Mouse (Mus musculus): ENCODE data around the gene Ccdc8. TPM values are rescaled to one million over a fixed set of nuclear protein-coding genes. Genes with fewer than 3 reads are reported as not detected.

The Ccdc8 gene
- total and polyA plus RNA-seq, 2 experiments from 2014 or later = 3.0 to 7.1 TPM

DNA sequence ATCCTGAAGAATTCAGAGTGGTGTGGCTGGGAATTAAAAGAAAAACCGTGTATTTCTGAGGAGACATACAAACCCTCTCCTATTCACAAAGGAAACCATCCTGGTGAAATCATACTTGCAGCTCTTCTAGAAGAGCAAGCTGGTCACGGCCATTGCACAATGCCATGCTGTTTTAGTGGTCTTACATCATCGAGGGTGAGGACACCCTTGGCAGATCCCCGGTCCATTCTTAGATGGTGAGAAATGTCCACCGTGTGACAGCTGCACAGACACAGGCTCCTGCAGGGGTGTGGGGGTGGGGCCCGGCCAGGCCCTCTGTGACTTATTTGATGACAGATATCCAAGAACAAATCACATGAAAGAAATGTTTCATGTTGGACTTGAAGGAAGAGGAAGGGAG is 18.5 kb upstream of the Ccdc8 start:
- peak; percentile 51 for DNase-seq (ENCODE audit: low spot score)
- Histone ChIP-seq H3K4me3 (ENCODE audit: low read length) (no peak overlapping the region), H3K4me1 (ENCODE audit: insufficient read depth, low read length) (no peaks in the 10 kb centered on the region), H3K27ac (no peak overlapping the region), H3K9ac (replicated peaks; ENCODE audit: low read length) (no peak overlapping the region), H3K36me3 (ENCODE audit: insufficient read depth, low read length) (no peaks in the 10 kb centered on the region), H3K27me3 (ENCODE audit: insufficient read depth, low read length) (no peaks in the 10 kb centered on the region), H3K9me3 (ENCODE audit: low read length) (no peaks in the 10 kb centered on the region), H3K4me2 (ENCODE audit: low read depth, low read length) (no peak overlapping the region)
- WGBS = 30% methylated on average over 6 of the region's 6 CpGs
- TF ChIP-seq CTCF (IDR thresholded peaks at IDR 0.05; ENCODE audit: low read depth) = no peak
- peak; percentile 88 for ATAC-seq

- DNase-seq (ENCODE audit: low spot score) (no peak), ATAC-seq (no peak)
- H3K36me3 ChIP-seq (ENCODE audit: insufficient read depth, low read length) = no peaks in the 10 kb centered on the region
- no peaks in the 10 kb centered on the region for H3K27me3 ChIP-seq (ENCODE audit: insufficient read depth, low read length)
- no peak overlapping the region for H3K9ac ChIP-seq (replicated peaks; ENCODE audit: low read length)
- no peak overlapping the region for H3K4me2 ChIP-seq (ENCODE audit: low read depth, low read length)
- H3K4me3 ChIP-seq (ENCODE audit: low read length) = no peak overlapping the region
- no peaks in the 10 kb centered on the region for H3K9me3 ChIP-seq (ENCODE audit: low read length)
- H3K27ac ChIP-seq = no peak overlapping the region
- no peak for TF ChIP-seq CTCF (IDR thresholded peaks at IDR 0.05; ENCODE audit: low read depth)
- 52% methylated on average over 8 of the region's 8 CpGs for WGBS
- no peaks in the 10 kb centered on the region for H3K4me1 ChIP-seq (ENCODE audit: insufficient read depth, low read length)
These were observed 16.2 kb upstream of the Ccdc8 start for GRCm38 (mm10) chr7:16976298-16976697.

DNA sequence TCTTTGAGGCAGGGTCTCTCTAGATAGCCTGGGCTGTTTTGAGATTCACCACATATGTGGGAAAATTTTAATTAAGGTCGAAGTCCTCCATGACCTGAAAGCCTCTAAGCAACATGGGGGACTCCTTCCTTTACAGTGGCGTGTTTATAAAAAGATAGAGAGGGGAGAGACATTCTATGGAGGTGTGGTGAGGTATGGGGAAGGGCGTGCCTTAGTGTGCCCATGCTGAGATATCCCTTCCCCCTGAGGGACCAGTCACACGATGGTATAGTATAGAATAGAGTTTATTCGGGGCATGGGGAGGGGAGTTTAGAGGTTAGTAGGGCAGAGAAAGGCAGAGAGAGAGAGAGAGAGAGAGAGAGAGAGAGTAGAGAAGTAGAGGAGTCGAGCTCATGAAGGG is 14.3 kb upstream of the Ccdc8 start:
- H3K27me3 ChIP-seq (ENCODE audit: insufficient read depth, low read length) = no peaks in the 10 kb centered on the region
- 75% methylated on average over 6 of the region's 6 CpGs for WGBS
- TF ChIP-seq CTCF (IDR thresholded peaks at IDR 0.05; ENCODE audit: low read depth) = no peak
- H3K27ac ChIP-seq = no peak overlapping the region
- H3K36me3 ChIP-seq (ENCODE audit: insufficient read depth, low read length) = no peaks in the 10 kb centered on the region
- no peaks in the 10 kb centered on the region; the same call in 1 of the 2 replicates for H3K4me1 ChIP-seq (ENCODE audit: insufficient read depth, low read length)
- H3K4me3 ChIP-seq (ENCODE audit: low read length) = no peak overlapping the region
- no peak overlapping the region for H3K4me2 ChIP-seq (ENCODE audit: low read depth, low read length)
- H3K9me3 ChIP-seq (ENCODE audit: low read length) = no peaks in the 10 kb centered on the region
- H3K9ac ChIP-seq (replicated peaks; ENCODE audit: low read length) = no peak overlapping the region
- ATAC-seq (no peak), DNase-seq (ENCODE audit: low spot score) (no peak)

- TF ChIP-seq CTCF (IDR thresholded peaks at IDR 0.05; ENCODE audit: low read depth) = no peak
- Histone ChIP-seq H3K27ac (no peak overlapping the region), H3K9ac (replicated peaks; ENCODE audit: low read length) (no peak overlapping the region), H3K27me3 (ENCODE audit: insufficient read depth, low read length) (no peaks in the 10 kb centered on the region), H3K4me3 (ENCODE audit: low read length) (no peak overlapping the region), H3K4me2 (ENCODE audit: low read depth, low read length) (no peak overlapping the region), H3K4me1 (ENCODE audit: insufficient read depth, low read length) (no peaks in the 10 kb centered on the region; the same call in 1 of the 2 replicates), H3K36me3 (ENCODE audit: insufficient read depth, low read length) (no peaks in the 10 kb centered on the region), H3K9me3 (ENCODE audit: low read length) (no peaks in the 10 kb centered on the region)
- DNase-seq (ENCODE audit: low spot score) = no peak
- 90% methylated on average over 3 of the region's 3 CpGs for WGBS
- ATAC-seq = no peak
These were observed 13.9 kb upstream of the Ccdc8 start for GRCm38 (mm10) chr7:16978593-16978992.

DNA sequence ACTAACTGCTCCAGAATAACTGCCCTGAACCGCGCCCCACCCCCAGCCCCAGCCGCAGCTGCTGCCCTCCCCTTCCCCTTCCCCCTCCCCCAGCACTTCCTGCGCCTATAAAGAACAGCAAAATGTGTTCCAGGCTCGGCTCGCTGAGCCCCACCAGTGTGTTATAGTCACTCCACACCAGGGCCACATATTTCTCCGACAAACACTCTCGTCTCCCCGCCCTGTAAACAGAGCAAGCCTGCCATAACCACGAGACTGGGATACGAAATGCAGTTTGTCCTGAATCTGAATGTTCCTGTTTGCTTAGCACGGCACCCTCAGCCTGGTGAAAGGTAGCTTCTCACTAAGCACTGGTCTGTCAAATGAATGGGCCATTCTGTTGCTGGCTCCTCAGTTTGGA is 12.2 kb upstream of the Ccdc8 start:
- ATAC-seq = peak; percentile 50; the same call in 1 of the 2 replicates
- Histone ChIP-seq H3K4me1 (ENCODE audit: insufficient read depth, low read length) (peaks cover 5% of the 10 kb centered on the region), H3K4me2 (ENCODE audit: low read depth, low read length) (peak overlapping the region; percentile 42), H3K9ac (replicated peaks; ENCODE audit: low read length) (no peak overlapping the region), H3K36me3 (ENCODE audit: insufficient read depth, low read length) (no peaks in the 10 kb centered on the region), H3K27ac (peak overlapping the region; percentile 65; the same call in 1 of the 2 replicates), H3K4me3 (ENCODE audit: low read length) (peak overlapping the region; percentile 18), H3K9me3 (ENCODE audit: low read length) (no peaks in the 10 kb centered on the region), H3K27me3 (ENCODE audit: insufficient read depth, low read length) (no peaks in the 10 kb centered on the region)
- peak; percentile 47 for DNase-seq (ENCODE audit: low spot score)
- TF ChIP-seq CTCF (IDR thresholded peaks at IDR 0.05; ENCODE audit: low read depth) = no peak
- WGBS = 8% methylated on average over 12 of the region's 12 CpGs

GRCm38 (mm10) chr7:16982859-16983568 is 9.5 kb upstream of the Ccdc8 start, which contains the start of gene Gm42372:
Gm42372 (plus strand) TSS chr7:16983086.
- H3K27me3 ChIP-seq (ENCODE audit: insufficient read depth, low read length) = no peaks in the 10 kb centered on the region
- WGBS = 16% methylated on average over 26 of the region's 26 CpGs

More at GRCm38 (mm10) chr7:16982859-16983568, 9.5 kb upstream of the Ccdc8 start, which contains the start of gene Gm42372:
- H3K4me2 ChIP-seq (ENCODE audit: low read depth, low read length) = peak within 1 kb of the TSS; percentile 73
- H3K36me3 ChIP-seq (ENCODE audit: insufficient read depth, low read length) = no peaks in the 10 kb centered on the region
- no peak for TF ChIP-seq CTCF (IDR thresholded peaks at IDR 0.05; ENCODE audit: low read depth)
- ATAC-seq = peak; percentile 89
- peak; percentile 95 for DNase-seq (ENCODE audit: low spot score)
- H3K4me3 ChIP-seq (ENCODE audit: low read length) = peak within 1 kb of the TSS; percentile 40
- H3K9me3 ChIP-seq (ENCODE audit: low read length) = no peaks in the 10 kb centered on the region
- H3K4me1 ChIP-seq (ENCODE audit: insufficient read depth, low read length) = peaks cover 5% of the 10 kb centered on the region
- peak within 1 kb of the TSS; percentile 73 for H3K27ac ChIP-seq
- H3K9ac ChIP-seq (replicated peaks; ENCODE audit: low read length) = peak within 1 kb of the TSS; percentile 59

All from hindbrain, postnatal 0 days (tissue).